Comparison of ENCODE assay signal across 8 mouse cellular contexts in genomic region chr9:96631389-96632072, GRCm38 (mm10). TPM values are rescaled to one million over a fixed set of nuclear protein-coding genes. Genes with fewer than 3 reads are reported as not detected.
A peak's percentile ranks its signal among the peaks of the same experiment; 100 is the strongest.
DNase-seq lines count a peak whose midpoint lies in the region; ATAC-seq and TF ChIP-seq lines count a peak whose summit lies in the region.

TSS of gene Rasa2 (minus strand) at chr9:96631617.

- 2% methylated on average over 52 of the region's 52 CpGs for WGBS in heart, embryonic 12.5 days
- WGBS in liver, embryonic 12.5 days (ENCODE audit: insufficient replicate concordance): 2% methylated on average over 51 of the region's 52 CpGs
- 1% methylated on average over 49 of the region's 52 CpGs for WGBS in stomach, embryonic 15.5 days

- peak within 1 kb of the TSS; percentile 80 for H3ac ChIP-seq in C2C12 (ENCODE audit: control insufficient read depth, insufficient read length, low read depth)

- no peaks in the 10 kb centered on the region for H3K27me3 ChIP-seq in C2C12 (ENCODE audit: control insufficient read depth, insufficient read depth, insufficient read length)
- H3K27me3 ChIP-seq in erythroblast, embryonic 14.5 days (ENCODE audit: control insufficient read depth): peaks cover 66% of the 10 kb centered on the region
- peaks cover 7% of the 10 kb centered on the region; the same call in 1 of the 2 replicates for H3K27me3 ChIP-seq in heart, embryonic 12.5 days (replicated peaks)
- H3K27me3 ChIP-seq in liver, embryonic 12.5 days (replicated peaks): peaks cover 34% of the 10 kb centered on the region
- H3K27me3 ChIP-seq in stomach, embryonic 15.5 days (replicated peaks): no peaks in the 10 kb centered on the region

- ATAC-seq in heart, embryonic 12.5 days (ENCODE audit: insufficient number of reproducible peaks, low FRiP score): peak; percentile 98
- ATAC-seq in liver, embryonic 12.5 days: peak; percentile 98
- ATAC-seq in stomach, embryonic 15.5 days (ENCODE audit: insufficient read depth, low FRiP score, low read depth): peak; percentile 98

- H3K9ac ChIP-seq in heart, embryonic 12.5 days: peak within 1 kb of the TSS; percentile 93
- H3K9ac ChIP-seq in liver, embryonic 12.5 days: peak within 1 kb of the TSS; percentile 89
- peak within 1 kb of the TSS; percentile 77 for H3K9ac ChIP-seq in stomach, embryonic 15.5 days

- H3K79me2 ChIP-seq in C2C12 (ENCODE audit: control insufficient read depth, insufficient read depth): peaks cover 41% of the 10 kb centered on the region

- TF ChIP-seq POLR2A in brain, embryonic 14.5 days (IDR thresholded peaks at IDR 0.05; ENCODE audit: borderline replicate concordance, extremely low read depth, insufficient read depth, insufficient read length, poor library complexity, severe bottlenecking): peak; percentile 100

- DNase-seq in brain, embryonic 14.5 days (ENCODE audit: low read depth): peak; percentile 94
- DNase-seq in kidney, postnatal 10 days: peak; percentile 96
- DNase-seq in natural killer cell, adult 2 months (ENCODE audit: low spot score in 2 of 2): peak; percentile 84 to 88

- no peak for TF ChIP-seq CTCF in C2C12 (IDR thresholded peaks at IDR 0.05; ENCODE audit: control insufficient read depth, insufficient read depth, insufficient read length)
- TF ChIP-seq CTCF in brain, embryonic 14.5 days (IDR thresholded peaks at IDR 0.05; ENCODE audit: borderline replicate concordance, extremely low read depth, insufficient read depth, insufficient read length): no peak

- H3K4me3 ChIP-seq in C2C12 (ENCODE audit: insufficient read depth, poor library complexity, severe bottlenecking): peak within 1 kb of the TSS; percentile 52
- peak within 1 kb of the TSS; percentile 74 for H3K4me3 ChIP-seq in erythroblast, embryonic 14.5 days (replicated peaks)
- peak within 1 kb of the TSS; percentile 93 for H3K4me3 ChIP-seq in heart, embryonic 12.5 days
- H3K4me3 ChIP-seq in liver, embryonic 12.5 days: peak within 1 kb of the TSS; percentile 90
- peak within 1 kb of the TSS; percentile 85 for H3K4me3 ChIP-seq in stomach, embryonic 15.5 days (replicated peaks)

- H3K79me3 ChIP-seq in C2C12 (ENCODE audit: low read depth): peaks cover 15% of the 10 kb centered on the region

- H3K4me2 ChIP-seq in heart, embryonic 12.5 days: peak within 1 kb of the TSS; percentile 93
- peak within 1 kb of the TSS; percentile 99 for H3K4me2 ChIP-seq in liver, embryonic 12.5 days
- H3K4me2 ChIP-seq in stomach, embryonic 15.5 days: peak within 1 kb of the TSS; percentile 87

- H3K4me1 ChIP-seq in erythroblast, embryonic 14.5 days (ENCODE audit: control insufficient read depth): peaks cover 40% of the 10 kb centered on the region
- H3K4me1 ChIP-seq in heart, embryonic 12.5 days (replicated peaks): peaks cover 26% of the 10 kb centered on the region
- peaks cover 41% of the 10 kb centered on the region for H3K4me1 ChIP-seq in liver, embryonic 12.5 days
- peaks cover 5% of the 10 kb centered on the region; the same call in 1 of the 2 replicates for H3K4me1 ChIP-seq in stomach, embryonic 15.5 days

- no peaks in the 10 kb centered on the region for H3K36me3 ChIP-seq in C2C12 (ENCODE audit: control insufficient read depth, insufficient read depth)
- no peaks in the 10 kb centered on the region for H3K36me3 ChIP-seq in erythroblast, embryonic 14.5 days (ENCODE audit: control insufficient read depth)
- H3K36me3 ChIP-seq in heart, embryonic 12.5 days: no peaks in the 10 kb centered on the region
- H3K36me3 ChIP-seq in liver, embryonic 12.5 days: no peaks in the 10 kb centered on the region
- no peaks in the 10 kb centered on the region for H3K36me3 ChIP-seq in stomach, embryonic 15.5 days

- H3K9me3 ChIP-seq in erythroblast, embryonic 14.5 days (ENCODE audit: control insufficient read depth, low read length): no peaks in the 10 kb centered on the region
- no peaks in the 10 kb centered on the region for H3K9me3 ChIP-seq in heart, embryonic 12.5 days (replicated peaks)
- H3K9me3 ChIP-seq in liver, embryonic 12.5 days (replicated peaks): no peaks in the 10 kb centered on the region
- no peaks in the 10 kb centered on the region for H3K9me3 ChIP-seq in stomach, embryonic 15.5 days

- peak within 1 kb of the TSS; percentile 95 for H3K27ac ChIP-seq in heart, embryonic 12.5 days (ENCODE audit: poor library complexity, severe bottlenecking)
- peak within 1 kb of the TSS; percentile 85 for H3K27ac ChIP-seq in liver, embryonic 12.5 days
- H3K27ac ChIP-seq in stomach, embryonic 15.5 days: peak within 1 kb of the TSS; percentile 97

TF ChIP-seq in C2C12, 6 proteins besides CTCF, POLR2A, EP300 and RAD21:
- TF ChIP-seq FOSL1 (IDR thresholded peaks at IDR 0.05; ENCODE audit: insufficient read depth, low read length, poor library complexity, severe bottlenecking) (no peak), MYOD1 (IDR thresholded peaks at IDR 0.05; ENCODE audit: control insufficient read depth, insufficient read length, low read depth) (no peak), USF1 (IDR thresholded peaks at IDR 0.05; ENCODE audit: low read depth) (peak; percentile 28), MAX (IDR thresholded peaks at IDR 0.05) (peak; percentile 11), CEBPB (IDR thresholded peaks at IDR 0.05; ENCODE audit: low read depth) (no peak), MYOG (IDR thresholded peaks at IDR 0.05; ENCODE audit: control insufficient read depth, extremely low read depth, insufficient read length) (no peak)

RNA-seq across cellular contexts. Expression of gene Rasa2, which starts in this region (rescaled TPM):
- polyA plus RNA-seq in C2C12 (2012; fragmentation: generic; extraction: Trizol): 1.5 TPM
- 7.5 and 10.7 TPM in 2 replicates for polyA plus RNA-seq in brain, embryonic 14.5 days (2012; rRNA removed)
- 0.01 TPM in 1 of 2 replicates, not detected in the other for polyA plus RNA-seq in erythroblast, embryonic 14.5 days (2012)
- polyA plus RNA-seq in heart, embryonic 12.5 days (2016; fragmentation: Nextera tagmentation; extraction: Ambion mirVana): 16.1 and 17.6 TPM in 2 replicates
- polyA plus RNA-seq in liver, embryonic 12.5 days (2016; fragmentation: Nextera tagmentation; extraction: Ambion mirVana): 4.3 and 4.9 TPM in 2 replicates
- polyA plus RNA-seq in stomach, embryonic 15.5 days (2015; fragmentation: Nextera tagmentation; extraction: Ambion mirVana): 17.4 and 18.3 TPM in 2 replicates

Comparison
In these comparisons a context has a peak if more than half of its experiments do, and no peak if none do; other contexts are left out.
1. Peak in every context shown above with its lines: DNase-seq, ATAC-seq, H3K4me3 ChIP-seq and H3K27ac ChIP-seq.